Mouse (Mus musculus) hindbrain, embryonic 11.5 days (tissue): ENCODE data around the gene Rgs17. TPM values are rescaled to one million over a fixed set of nuclear protein-coding genes. Genes with fewer than 3 reads are reported as not detected.
A peak's percentile ranks its signal among the peaks of the same experiment; 100 is the strongest.

Source experiments
- ATAC-seq: fragments of 200-750 bp; cut with Nextera tagmentation; 2 replicates; pipeline ENCODE4 v1.8.0; 2017; ENCODE audit warnings: mild to moderate bottlenecking, moderate TSS enrichment, moderate library complexity; ENCODE audit not compliant: low FRiP score
- DNase-seq: peaks from one replicate; pipeline ENCODE4 v3.0.0-alpha.2; 2015; ENCODE audit warnings: low spot score
- H3K27ac ChIP-seq: fragments of 300-500 bp; sonication (generic); 2 replicates; pipeline ENCODE4 v1.5.1; 2014; ENCODE audit warnings: mild to moderate bottlenecking, low read depth, low read length
- H3K27me3 ChIP-seq: fragments of 300-500 bp; sonication (generic); 2 replicates; pipeline ENCODE4 v1.6.1; 2014; ENCODE audit warnings: mild to moderate bottlenecking, low read length, moderate library complexity, mixed read lengths; ENCODE audit not compliant: control insufficient read depth, insufficient read depth
- H3K36me3 ChIP-seq: fragments of 300-500 bp; sonication (generic); 2 replicates; pipeline ENCODE4 v1.6.1; 2014; ENCODE audit warnings: mild to moderate bottlenecking, low read length, moderate library complexity, mixed read lengths; ENCODE audit not compliant: control insufficient read depth, insufficient read depth
- H3K4me1 ChIP-seq: fragments of 300-500 bp; sonication (generic); replicated peaks from 2 replicates; pipeline ENCODE4 v1.6.1; 2014; ENCODE audit warnings: low read length, mixed read lengths; ENCODE audit not compliant: control insufficient read depth, insufficient read depth
- H3K4me2 ChIP-seq: fragments of 300-500 bp; sonication (generic); replicated peaks from 2 replicates; pipeline ENCODE4 v1.6.1; 2014; ENCODE audit warnings: mild to moderate bottlenecking, low read depth, low read length
- H3K4me3 ChIP-seq: fragments of 300-500 bp; sonication (generic); 2 replicates; pipeline ENCODE4 v1.5.1; 2014; ENCODE audit warnings: low read depth, low read length
- H3K9ac ChIP-seq: fragments of 300-500 bp; sonication (generic); 2 replicates; pipeline ENCODE4 v1.6.1; 2014; ENCODE audit warnings: low read depth, low read length
- H3K9me3 ChIP-seq: fragments of 300-500 bp; sonication (generic); 2 replicates; pipeline ENCODE4 v1.6.1; 2016; ENCODE audit warnings: low read length; ENCODE audit not compliant: control insufficient read depth
- WGBS: fragments of 180-500 bp; shearing (Covaris S2); extraction: QIAGEN DNeasy Blood & Tissue Kit; methylation state at CpG from one replicate; pipeline ENCODE4 v1.1.7; 2014; 5-methylcytosine and 5-hydroxymethylcytosine counted together
- polyA plus RNA-seq: library from polyadenylated mRNA; unstranded; fragments of >200 nt; fragmentation: Nextera tagmentation; extraction: Ambion mirVana; gene quantifications from 2 replicates; pipeline ENCODE4 v1.2.1, GENCODE M21; 2014

The Rgs17 gene
- polyA plus RNA-seq, 1 experiment from 2014 or later, result 2.9 TPM

DNA sequence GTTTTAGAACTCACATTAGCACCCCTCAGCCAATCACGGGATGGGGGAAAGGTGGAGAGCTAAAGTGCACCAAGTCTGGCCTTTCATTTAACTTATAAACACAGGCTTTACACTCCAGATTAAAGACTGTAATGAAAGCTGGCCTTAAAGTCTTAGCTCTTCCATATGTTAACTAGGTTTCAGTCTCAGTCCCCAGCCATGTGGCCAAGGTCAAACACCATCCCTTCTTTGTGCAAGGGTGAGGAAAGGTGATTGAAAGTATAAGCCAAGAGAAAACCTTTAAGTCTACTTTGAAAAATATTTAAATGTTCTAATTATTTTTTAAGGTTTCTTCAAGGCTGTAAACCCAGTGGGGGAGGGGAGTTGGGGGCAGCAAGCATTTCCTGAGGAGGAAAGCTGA is 118.5 kb downstream of the Rgs17 start:
- WGBS, result 7% methylated on average over 1 of the region's 1 CpGs
- Histone ChIP-seq H3K4me3 (peak overlapping the region; percentile 65), H3K4me2 (peak overlapping the region; percentile 38), H3K9ac (peak overlapping the region; percentile 32; the same call in 1 of the 2 replicates), H3K4me1 (no peaks in the 10 kb centered on the region; the same call in 1 of the 2 replicates), H3K36me3 (peaks cover 4% of the 10 kb centered on the region; the same call in 1 of the 2 replicates), H3K9me3 (no peaks in the 10 kb centered on the region), H3K27ac (no peak overlapping the region), H3K27me3 (no peaks in the 10 kb centered on the region)
- DNase-seq, result no peak
- no peak for ATAC-seq

DNA sequence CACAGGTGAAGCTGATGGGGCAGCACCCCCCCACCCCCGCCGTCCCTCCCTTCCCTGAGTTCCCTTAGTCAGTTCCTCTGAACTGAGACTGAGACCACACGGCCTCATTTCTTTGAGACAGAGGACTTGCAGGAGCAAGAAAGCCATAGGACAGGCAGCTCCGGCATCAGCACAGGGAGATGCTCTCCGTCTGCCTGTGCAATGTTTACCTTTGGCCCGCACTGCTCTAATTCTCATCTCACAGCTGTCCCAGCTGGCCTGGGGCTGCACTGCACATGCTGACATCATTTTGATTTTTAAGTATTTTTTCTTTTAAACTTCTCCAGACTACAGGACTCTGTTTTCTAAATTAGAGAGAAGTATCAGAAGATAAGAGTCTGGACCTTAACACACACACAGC is 119.3 kb downstream of the Rgs17 start:
- peak overlapping the region; percentile 31; the same call in 1 of the 2 replicates for H3K9ac ChIP-seq
- no peaks in the 10 kb centered on the region for H3K9me3 ChIP-seq
- peaks cover 10% of the 10 kb centered on the region; the same call in 1 of the 2 replicates for H3K36me3 ChIP-seq
- H3K4me1 ChIP-seq, result no peaks in the 10 kb centered on the region; the same call in 1 of the 2 replicates
- H3K4me3 ChIP-seq, result peak overlapping the region; percentile 65
- peak overlapping the region; percentile 38 for H3K4me2 ChIP-seq
- WGBS, result 45% methylated on average over 6 of the region's 6 CpGs
- DNase-seq (no peak), ATAC-seq (no peak)
- no peaks in the 10 kb centered on the region for H3K27me3 ChIP-seq
- no peak overlapping the region for H3K27ac ChIP-seq

DNA sequence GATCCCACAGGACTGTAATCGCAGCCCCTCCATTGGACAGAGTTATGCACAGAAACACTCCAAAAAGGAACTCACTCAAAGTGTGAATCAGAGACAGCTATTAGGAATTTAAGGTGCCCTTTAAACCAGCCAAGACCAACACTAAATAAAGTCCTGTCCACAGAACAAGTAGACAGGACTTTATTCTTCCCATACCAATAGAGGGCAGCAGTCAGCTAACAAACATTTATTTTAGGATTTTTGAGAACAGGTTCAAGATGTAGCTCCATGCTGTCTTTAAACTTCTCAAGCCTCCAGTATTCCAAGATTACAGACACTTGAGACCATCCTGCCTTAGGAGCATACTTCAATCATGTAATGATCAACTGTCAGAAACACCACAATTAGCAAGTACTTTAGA is 121.7 kb downstream of the Rgs17 start:
- Histone ChIP-seq H3K4me2 (no peak overlapping the region), H3K9me3 (no peaks in the 10 kb centered on the region), H3K9ac (no peak overlapping the region), H3K36me3 (peaks cover 11% of the 10 kb centered on the region; the same call in 1 of the 2 replicates), H3K27ac (no peak overlapping the region), H3K4me1 (no peaks in the 10 kb centered on the region; the same call in 1 of the 2 replicates), H3K4me3 (no peak overlapping the region), H3K27me3 (no peaks in the 10 kb centered on the region)
- ATAC-seq, result no peak
- WGBS, result 96% methylated on average over 1 of the region's 1 CpGs
- peak; percentile 32 for DNase-seq

DNA sequence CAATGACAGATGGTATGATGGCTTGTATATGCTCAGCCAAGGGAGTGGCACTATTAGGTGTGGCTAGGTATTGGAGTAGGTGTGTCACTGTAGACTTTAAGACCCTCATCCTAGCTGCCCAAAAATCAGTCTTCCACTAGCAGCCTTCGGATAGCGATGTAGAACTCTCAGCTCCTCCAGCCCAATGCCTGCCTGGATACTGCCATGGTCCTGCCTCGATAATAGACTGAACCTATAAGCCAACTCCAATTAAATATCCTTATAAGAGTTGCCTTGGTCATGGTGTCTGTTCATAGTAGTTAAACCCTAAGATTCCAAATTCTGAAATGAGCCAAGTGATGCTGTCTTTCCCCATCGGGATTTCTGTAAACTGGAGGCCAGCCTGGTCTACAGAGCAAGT is 124.1 kb downstream of the Rgs17 start:
- ATAC-seq, result 0 out of 2 replicates have a peak, but pooled peaks have one; percentile 31
- Histone ChIP-seq H3K4me3 (no peak overlapping the region), H3K4me2 (no peak overlapping the region), H3K9me3 (no peaks in the 10 kb centered on the region), H3K27ac (no peak overlapping the region), H3K9ac (no peak overlapping the region), H3K36me3 (peaks cover 11% of the 10 kb centered on the region; the same call in 1 of the 2 replicates), H3K4me1 (no peaks in the 10 kb centered on the region; the same call in 1 of the 2 replicates), H3K27me3 (no peaks in the 10 kb centered on the region)
- 83% methylated on average over 4 of the region's 4 CpGs for WGBS
- no peak for DNase-seq

DNA sequence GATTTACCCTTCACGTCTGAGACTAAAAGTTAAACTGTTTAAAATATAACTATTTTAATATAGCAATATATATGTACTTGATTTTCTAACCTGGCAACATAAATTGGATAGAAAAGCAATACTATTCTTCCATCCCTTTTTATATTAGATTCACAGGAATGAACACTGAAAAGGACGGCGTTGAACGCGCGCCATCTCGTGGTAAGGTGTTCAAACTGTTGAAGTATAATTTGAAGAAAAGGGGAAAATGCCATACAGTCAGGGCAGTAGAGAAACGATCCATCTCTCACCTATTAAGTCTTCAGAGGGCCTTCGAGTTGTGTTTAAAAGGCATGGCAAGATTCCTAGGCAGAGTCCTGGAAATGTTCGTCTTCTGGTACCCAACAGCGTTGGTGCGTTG is 131.5 kb downstream of the Rgs17 start:
- Histone ChIP-seq H3K9ac (no peak overlapping the region), H3K36me3 (no peaks in the 10 kb centered on the region), H3K4me1 (no peaks in the 10 kb centered on the region), H3K4me2 (no peak overlapping the region), H3K27me3 (no peaks in the 10 kb centered on the region), H3K27ac (no peak overlapping the region), H3K4me3 (no peak overlapping the region), H3K9me3 (no peaks in the 10 kb centered on the region)
- no peak for ATAC-seq
- DNase-seq, result peak; percentile 69
- WGBS, result 18% methylated on average over 12 of the region's 12 CpGs

DNA sequence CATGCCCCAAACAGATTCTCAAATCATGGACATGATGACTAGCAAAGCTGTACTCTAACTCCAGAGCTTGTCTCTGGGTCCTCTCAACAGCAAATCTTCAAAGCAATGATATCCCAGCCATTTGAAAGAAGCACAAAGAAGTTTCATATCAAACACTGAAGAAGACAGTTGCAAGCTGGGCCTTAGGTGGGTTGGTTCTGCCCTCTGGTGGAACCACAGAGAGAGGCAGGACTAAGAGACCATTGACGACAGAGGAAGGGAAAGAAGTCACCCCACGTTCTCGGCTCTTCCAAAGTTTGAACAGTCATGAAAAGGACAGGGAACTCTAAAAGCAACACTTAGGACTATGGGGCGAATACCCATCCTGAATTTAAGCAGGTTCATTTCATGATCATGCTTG is 135.3 kb downstream of the Rgs17 start:
- Histone ChIP-seq H3K9me3 (no peaks in the 10 kb centered on the region), H3K36me3 (no peaks in the 10 kb centered on the region), H3K9ac (no peak overlapping the region), H3K27ac (no peak overlapping the region), H3K4me3 (no peak overlapping the region), H3K4me2 (no peak overlapping the region), H3K4me1 (no peaks in the 10 kb centered on the region), H3K27me3 (no peaks in the 10 kb centered on the region)
- no peak for ATAC-seq
- DNase-seq, result no peak
- WGBS, result 24% methylated on average over 4 of the region's 4 CpGs

Other genes with a start within 250 kb of the Rgs17 start
- gene Fbxo5, start 116.8 kb downstream of the Rgs17 start, polyA plus RNA-seq, result 70.6 and 70.8 TPM in 2 replicates
- gene Mtrf1l, start 98.5 kb downstream of the Rgs17 start, polyA plus RNA-seq, result 15.7 and 16.9 TPM in 2 replicates